Mouse (Mus musculus): ENCODE data around the gene Kcnma1. TPM values are rescaled to one million over a fixed set of nuclear protein-coding genes. Genes with fewer than 3 reads are reported as not detected.

Gene Kcnma1
- polyA plus RNA-seq, 1 experiment, result 0.26 TPM

DNA sequence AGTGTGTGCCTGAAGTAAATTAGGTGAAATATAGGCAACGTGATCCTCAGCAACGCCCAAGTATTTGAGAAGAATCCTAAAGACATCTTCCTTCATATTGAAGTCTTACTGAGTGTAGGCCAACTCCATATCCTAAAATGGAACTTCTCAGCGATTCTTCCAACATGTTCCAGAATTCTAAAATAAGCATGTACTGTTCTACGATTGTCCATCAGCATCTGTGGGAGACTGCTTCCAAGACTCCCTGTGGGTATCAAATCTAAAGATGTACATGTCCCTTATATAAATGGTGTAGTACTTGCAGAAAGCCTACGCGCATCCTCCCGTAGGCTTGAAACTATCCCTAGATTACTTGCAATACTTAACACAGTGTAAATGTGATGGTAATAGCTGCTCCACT is 217.4 kb downstream of the Kcnma1 start:
- H3ac ChIP-seq (ENCODE audit: control insufficient read depth, insufficient read length), result no peak overlapping the region
- no peak overlapping the region for H3K4me2 ChIP-seq (ENCODE audit: low read depth)
- H3K27me3 ChIP-seq (ENCODE audit: control insufficient read depth, insufficient read depth, insufficient read length), result no peaks in the 10 kb centered on the region
- TF ChIP-seq REST (IDR thresholded peaks at IDR 0.05; ENCODE audit: insufficient read depth, insufficient read length) (no peak), MYOD1 (IDR thresholded peaks at IDR 0.05; ENCODE audit: control insufficient read depth in 1 of 3, insufficient read length in 2 of 3, low read depth in 2 of 3) (no peak), TCF3 (IDR thresholded peaks at IDR 0.05; ENCODE audit: insufficient read length, low read depth) (no peak), TCF12 (IDR thresholded peaks at IDR 0.05; ENCODE audit: insufficient read depth, poor library complexity, severe bottlenecking) (no peak), MAX (IDR thresholded peaks at IDR 0.05; ENCODE audit: low read depth) (no peak), POLR2A (IDR thresholded peaks at IDR 0.05; ENCODE audit: insufficient read length, low read depth) (no peak), USF1 (IDR thresholded peaks at IDR 0.05; ENCODE audit: low read depth) (no peak), CEBPB (IDR thresholded peaks at IDR 0.05; ENCODE audit: insufficient read depth, poor library complexity, severe bottlenecking) (no peak), SRF (IDR thresholded peaks at IDR 0.05; ENCODE audit: control insufficient read depth, insufficient read length, low read depth) (no peak)
- H3K4me3 ChIP-seq, result no peak overlapping the region
- H3K36me3 ChIP-seq (ENCODE audit: control insufficient read depth, insufficient read depth), result no peaks in the 10 kb centered on the region
- no peaks in the 10 kb centered on the region for H3K79me2 ChIP-seq (ENCODE audit: control insufficient read depth, insufficient read depth)

DNA sequence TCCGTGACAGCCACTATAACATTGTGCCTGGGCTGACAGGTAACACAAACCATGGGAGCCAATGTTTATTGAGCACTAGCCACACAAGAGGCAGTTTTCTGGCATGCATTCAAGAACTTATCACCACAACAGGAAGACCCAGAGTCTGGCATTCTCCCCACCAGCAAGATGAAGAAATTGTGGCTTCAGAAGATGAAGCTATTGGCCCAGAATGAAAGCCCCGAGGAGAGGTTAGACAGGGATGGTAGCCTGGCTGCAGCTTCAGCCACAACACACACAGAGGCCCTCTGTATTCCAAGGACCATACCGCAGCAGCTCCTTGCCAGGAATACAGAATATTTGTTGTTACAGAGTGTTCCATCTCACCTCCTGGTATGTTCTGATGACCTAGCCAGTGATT is 221.6 kb downstream of the Kcnma1 start:
- Histone ChIP-seq H3K27me3 (ENCODE audit: control insufficient read depth, insufficient read depth, insufficient read length) (no peaks in the 10 kb centered on the region), H3K79me2 (ENCODE audit: control insufficient read depth, insufficient read depth) (no peaks in the 10 kb centered on the region), H3K4me2 (ENCODE audit: low read depth) (no peak overlapping the region), H3K36me3 (ENCODE audit: control insufficient read depth, insufficient read depth) (no peaks in the 10 kb centered on the region), H3K4me3 (no peak overlapping the region), H3ac (ENCODE audit: control insufficient read depth, insufficient read length) (no peak overlapping the region)
- TF ChIP-seq TCF12 (IDR thresholded peaks at IDR 0.05; ENCODE audit: insufficient read depth, poor library complexity, severe bottlenecking) (no peak), USF1 (IDR thresholded peaks at IDR 0.05; ENCODE audit: low read depth) (no peak), MYOG (IDR thresholded peaks at IDR 0.05; ENCODE audit: control insufficient read depth in 1 of 3, insufficient read depth in 1 of 3, insufficient read length in 2 of 3, low read depth in 2 of 3) (no peak), CEBPB (IDR thresholded peaks at IDR 0.05; ENCODE audit: insufficient read depth, poor library complexity, severe bottlenecking) (no peak), MAX (IDR thresholded peaks at IDR 0.05; ENCODE audit: low read depth) (no peak), E2F4 (IDR thresholded peaks at IDR 0.05; ENCODE audit: insufficient read depth) (no peak)

DNA sequence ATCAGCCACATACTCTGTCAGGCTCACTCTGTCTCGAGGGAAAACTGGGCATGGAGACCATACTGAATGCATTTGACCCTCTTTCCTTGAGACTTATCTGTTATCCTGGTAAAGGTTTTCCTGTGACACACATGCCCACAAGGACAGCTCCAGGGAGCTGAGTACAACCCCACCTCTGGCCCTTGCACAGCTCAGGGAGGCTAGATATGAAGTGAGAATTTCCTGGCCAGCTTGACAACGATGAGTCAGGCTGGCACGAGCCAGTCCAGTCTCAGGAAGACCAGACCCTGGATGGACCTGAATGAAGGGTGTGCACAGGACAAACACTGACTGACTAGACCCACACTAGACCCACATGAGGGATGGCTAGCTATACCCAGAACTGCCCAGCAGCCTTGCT is 222.2 kb downstream of the Kcnma1 start:
- no peak overlapping the region for H3ac ChIP-seq (ENCODE audit: control insufficient read depth, insufficient read length)
- H3K79me2 ChIP-seq (ENCODE audit: control insufficient read depth, insufficient read depth), result no peaks in the 10 kb centered on the region
- no peaks in the 10 kb centered on the region for H3K27me3 ChIP-seq (ENCODE audit: control insufficient read depth, insufficient read depth, insufficient read length)
- TF ChIP-seq REST (IDR thresholded peaks at IDR 0.05; ENCODE audit: insufficient read depth, insufficient read length) (no peak), TCF3 (IDR thresholded peaks at IDR 0.05; ENCODE audit: insufficient read length, low read depth) (no peak), TCF12 (IDR thresholded peaks at IDR 0.05; ENCODE audit: insufficient read depth, poor library complexity, severe bottlenecking) (no peak), POLR2AphosphoS2 (IDR thresholded peaks at IDR 0.05; ENCODE audit: insufficient read length, low read depth) (no peak), MAX (IDR thresholded peaks at IDR 0.05; ENCODE audit: low read depth) (no peak), MYOD1 (IDR thresholded peaks at IDR 0.05; ENCODE audit: control insufficient read depth in 1 of 3, insufficient read length in 2 of 3, low read depth in 2 of 3) (no peak), POLR2A (IDR thresholded peaks at IDR 0.05; ENCODE audit: insufficient read length, low read depth) (no peak), USF1 (IDR thresholded peaks at IDR 0.05; ENCODE audit: low read depth) (no peak), CEBPB (IDR thresholded peaks at IDR 0.05; ENCODE audit: insufficient read depth, poor library complexity, severe bottlenecking) (no peak), SRF (IDR thresholded peaks at IDR 0.05; ENCODE audit: control insufficient read depth, insufficient read length, low read depth) (no peak)
- no peak overlapping the region for H3K4me2 ChIP-seq (ENCODE audit: low read depth)
- H3K36me3 ChIP-seq (ENCODE audit: control insufficient read depth, insufficient read depth), result no peaks in the 10 kb centered on the region
- H3K4me3 ChIP-seq, result no peak overlapping the region

DNA sequence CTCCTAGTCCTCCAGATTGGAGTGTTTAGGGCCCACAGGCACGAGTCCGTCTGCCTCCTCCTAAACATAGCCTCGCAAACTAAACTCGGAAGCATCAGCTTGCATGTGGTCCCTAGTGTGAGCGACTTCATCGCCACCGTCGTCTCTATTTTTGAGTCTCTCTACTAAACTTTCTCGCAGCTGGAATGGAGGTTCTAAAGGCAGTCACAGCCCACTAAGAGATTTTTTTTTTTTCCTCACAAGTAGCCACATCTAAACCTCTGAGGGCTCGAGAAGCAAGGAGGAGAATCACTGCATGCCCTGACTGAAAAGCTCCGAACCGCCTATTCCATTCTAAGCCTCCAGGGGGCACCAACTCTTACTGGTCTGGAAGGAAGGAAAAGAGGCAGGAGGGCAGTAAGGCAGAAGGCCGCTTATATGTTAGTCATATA is 223.0 kb downstream of the Kcnma1 start:
- H3K4me2 ChIP-seq (ENCODE audit: low read depth), result no peak overlapping the region
- TF ChIP-seq USF1 (IDR thresholded peaks at IDR 0.05; ENCODE audit: low read depth) (no peak), TCF3 (IDR thresholded peaks at IDR 0.05; ENCODE audit: insufficient read length, low read depth) (no peak), CEBPB (IDR thresholded peaks at IDR 0.05; ENCODE audit: insufficient read depth, poor library complexity, severe bottlenecking) (no peak), MAX (IDR thresholded peaks at IDR 0.05; ENCODE audit: low read depth) (no peak)
- H3K36me3 ChIP-seq (ENCODE audit: control insufficient read depth, insufficient read depth), result no peaks in the 10 kb centered on the region
- H3K27me3 ChIP-seq (ENCODE audit: control insufficient read depth, insufficient read depth, insufficient read length), result no peaks in the 10 kb centered on the region
- no peak overlapping the region for H3ac ChIP-seq (ENCODE audit: control insufficient read depth, insufficient read length)
- no peaks in the 10 kb centered on the region for H3K79me2 ChIP-seq (ENCODE audit: control insufficient read depth, insufficient read depth)
- H3K4me3 ChIP-seq, result no peak overlapping the region

DNA sequence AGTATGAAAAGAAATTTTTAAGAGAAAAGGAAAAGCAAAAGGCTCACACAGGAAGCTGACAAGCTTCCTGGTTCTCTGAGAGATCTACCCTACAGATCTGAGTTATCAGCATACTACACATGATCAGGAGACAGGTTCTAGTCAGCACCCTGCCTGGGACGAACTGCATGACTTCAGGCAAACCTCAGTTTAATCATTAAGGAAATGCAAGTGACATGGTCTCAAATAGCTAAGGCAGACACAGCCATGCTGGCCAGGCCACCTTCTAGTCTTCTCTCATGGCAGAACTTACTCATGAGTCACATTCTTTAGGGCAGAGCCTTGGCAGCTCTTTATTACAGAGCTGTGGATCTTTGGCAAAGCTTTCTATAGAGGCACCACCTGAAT is 227.6 kb downstream of the Kcnma1 start:
- no peak for TF ChIP-seq MYOD1 (IDR thresholded peaks at IDR 0.05; ENCODE audit: control insufficient read depth in 1 of 3, insufficient read length in 2 of 3, low read depth in 2 of 3)
- TF ChIP-seq MAX (IDR thresholded peaks at IDR 0.05; ENCODE audit: low read depth), result no peak
- TF ChIP-seq USF1 (IDR thresholded peaks at IDR 0.05; ENCODE audit: low read depth), result no peak
- TF ChIP-seq POLR2AphosphoS2 (IDR thresholded peaks at IDR 0.05; ENCODE audit: insufficient read length, low read depth), result no peak
- TF ChIP-seq SRF (IDR thresholded peaks at IDR 0.05; ENCODE audit: control insufficient read depth, insufficient read length, low read depth), result no peak
- no peak for TF ChIP-seq MYOG (IDR thresholded peaks at IDR 0.05; ENCODE audit: control insufficient read depth in 1 of 3, insufficient read depth in 1 of 3, insufficient read length in 2 of 3, low read depth in 2 of 3)
- no peak for TF ChIP-seq POLR2A (IDR thresholded peaks at IDR 0.05; ENCODE audit: insufficient read length, low read depth)
- no peak for TF ChIP-seq TCF12 (IDR thresholded peaks at IDR 0.05; ENCODE audit: insufficient read depth, poor library complexity, severe bottlenecking)
- TF ChIP-seq REST (IDR thresholded peaks at IDR 0.05; ENCODE audit: insufficient read depth, insufficient read length), result no peak
- no peak for TF ChIP-seq E2F4 (IDR thresholded peaks at IDR 0.05; ENCODE audit: insufficient read depth)
- TF ChIP-seq TCF3 (IDR thresholded peaks at IDR 0.05; ENCODE audit: insufficient read length, low read depth), result no peak
- TF ChIP-seq CEBPB (IDR thresholded peaks at IDR 0.05; ENCODE audit: insufficient read depth, poor library complexity, severe bottlenecking), result no peak
- Histone ChIP-seq H3ac (ENCODE audit: control insufficient read depth, insufficient read length) (no peak overlapping the region), H3K4me2 (ENCODE audit: low read depth) (no peak overlapping the region)

More for the DNA sequence above, 227.6 kb downstream of the Kcnma1 start:
- Histone ChIP-seq H3K79me2 (ENCODE audit: control insufficient read depth, insufficient read depth) (no peaks in the 10 kb centered on the region), H3K4me3 (no peak overlapping the region), H3K27me3 (ENCODE audit: control insufficient read depth, insufficient read depth, insufficient read length) (no peaks in the 10 kb centered on the region), H3K36me3 (ENCODE audit: control insufficient read depth, insufficient read depth) (no peaks in the 10 kb centered on the region)
